Mouse (Mus musculus) kidney, embryonic 14.5 days (tissue): Measurements from ENCODE around the gene Usp35. TPM values are rescaled to one million over a fixed set of nuclear protein-coding genes. Genes with fewer than 3 reads are reported as not detected.

Experiments used
- ATAC-seq: fragments of 200-750 bp; cut with Nextera tagmentation; 2 replicates; pipeline ENCODE4 v1.8.0; 2017; ENCODE audit warnings: moderate number of reproducible peaks, mild to moderate bottlenecking, moderate TSS enrichment, moderate library complexity; ENCODE audit not compliant: low FRiP score, low TSS enrichment
- H3K27ac ChIP-seq: fragments of 300-500 bp; sonication (generic); 2 replicates; pipeline ENCODE4 v1.5.1; 2014; ENCODE audit warnings: low read depth, mild to moderate bottlenecking, low read length, moderate library complexity, mixed read lengths
- H3K27me3 ChIP-seq: fragments of 300-500 bp; sonication (generic); 2 replicates; pipeline ENCODE4 v1.6.1; 2014; ENCODE audit warnings: mild to moderate bottlenecking, low read length; ENCODE audit not compliant: control insufficient read depth, insufficient read depth
- H3K36me3 ChIP-seq: fragments of 300-500 bp; sonication (generic); 2 replicates; pipeline ENCODE4 v1.6.1; 2014; ENCODE audit warnings: low read length, mixed read lengths; ENCODE audit not compliant: control insufficient read depth, insufficient read depth
- H3K4me1 ChIP-seq: fragments of 300-500 bp; sonication (generic); 2 replicates; pipeline ENCODE4 v1.6.1; 2014; ENCODE audit warnings: low read length, mixed read lengths; ENCODE audit not compliant: control insufficient read depth, insufficient read depth
- H3K4me2 ChIP-seq: fragments of 300-500 bp; sonication (generic); replicated peaks from 2 replicates; pipeline ENCODE4 v1.6.1; 2014; ENCODE audit warnings: low read depth, mild to moderate bottlenecking, low read length
- H3K4me3 ChIP-seq: fragments of 300-500 bp; sonication (generic); 2 replicates; pipeline ENCODE4 v1.5.1; 2014; ENCODE audit warnings: mild to moderate bottlenecking, low read length
- H3K9ac ChIP-seq: fragments of 300-500 bp; sonication (generic); 2 replicates; pipeline ENCODE4 v1.6.1; 2014; ENCODE audit warnings: low read depth, mild to moderate bottlenecking, low read length, moderate library complexity
- H3K9me3 ChIP-seq: fragments of 300-500 bp; sonication (generic); 2 replicates; pipeline ENCODE4 v1.6.1; 2016; ENCODE audit warnings: low read length; ENCODE audit not compliant: control insufficient read depth
- WGBS: fragments of 180-500 bp; shearing (Covaris S2); extraction: QIAGEN DNeasy Blood & Tissue Kit; methylation state at CpG from one replicate; pipeline ENCODE4 v1.1.7; 2014; 5-methylcytosine and 5-hydroxymethylcytosine counted together
- polyA plus RNA-seq: library from polyadenylated mRNA; unstranded; fragments of >200 nt; fragmentation: Nextera tagmentation; extraction: Ambion mirVana; gene quantifications from 2 replicates; pipeline ENCODE4 v1.2.1, GENCODE M21; 2014

Gene Usp35
- polyA plus RNA-seq, 1 experiment from 2014 or later: 1.8 TPM

DNA sequence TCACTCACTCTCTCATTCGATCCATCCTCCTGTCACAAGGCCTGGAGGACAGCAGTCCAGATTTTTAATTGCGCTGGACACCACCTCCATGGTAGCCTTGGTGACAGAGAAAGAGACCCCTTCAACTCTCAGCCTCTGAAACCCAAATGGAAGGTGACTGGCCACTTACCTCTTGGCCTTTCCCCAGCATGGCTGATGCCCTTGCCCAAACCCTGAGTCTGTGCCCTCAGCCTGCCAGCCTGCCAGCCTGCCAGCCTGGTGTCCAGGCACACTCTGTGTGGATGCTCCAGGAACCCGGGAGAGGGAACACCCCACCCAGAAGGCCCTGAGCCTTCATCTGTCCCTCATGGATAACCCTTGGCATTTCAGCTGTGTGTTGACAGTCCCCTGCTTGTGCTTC is 2.1 kb downstream of the Usp35 start:
- Histone ChIP-seq H3K27ac (no peak overlapping the region), H3K36me3 (no peaks in the 10 kb centered on the region), H3K27me3 (peaks cover 26% of the 10 kb centered on the region), H3K9ac (no peak overlapping the region), H3K4me3 (no peak overlapping the region), H3K4me1 (peaks cover 14% of the 10 kb centered on the region), H3K9me3 (no peaks in the 10 kb centered on the region), H3K4me2 (no peak overlapping the region)
- WGBS: 81% methylated on average over 3 of the region's 3 CpGs
- no peak for ATAC-seq

DNA sequence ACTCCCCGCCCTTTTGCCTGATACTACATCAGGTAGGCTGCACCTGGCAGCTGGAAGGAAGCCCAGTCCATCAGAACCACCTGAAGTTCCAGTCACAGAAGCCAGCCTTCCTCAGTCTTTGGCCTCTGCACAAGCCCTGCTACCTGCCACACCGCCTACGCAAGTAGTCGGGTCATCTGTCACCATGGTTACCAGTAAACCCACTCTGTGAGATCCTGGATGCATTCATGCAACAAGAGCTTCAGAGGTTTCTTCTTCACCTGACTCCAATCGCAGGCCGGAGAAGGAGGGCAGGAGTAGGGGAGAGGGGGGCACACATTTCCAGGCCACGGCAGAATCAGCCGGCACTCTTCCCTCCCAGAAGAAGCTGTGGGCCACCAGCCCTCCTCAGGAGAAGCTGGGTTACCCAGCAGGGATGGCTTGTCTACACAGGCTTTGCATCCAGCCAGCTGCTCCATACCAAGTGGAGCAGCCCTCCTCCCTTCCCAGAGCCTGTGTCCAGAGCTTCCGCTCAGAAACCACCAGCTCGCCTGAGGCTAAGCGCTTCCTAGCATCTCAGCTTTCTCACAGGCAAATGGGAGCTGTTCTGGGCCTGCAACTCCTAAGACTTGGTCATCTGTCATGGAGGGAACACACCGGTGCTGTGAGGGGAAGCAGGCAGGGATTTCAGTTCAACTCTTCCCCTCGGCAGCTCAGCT is 2.8 kb downstream of the Usp35 start:
- no peak overlapping the region for H3K4me3 ChIP-seq
- H3K9me3 ChIP-seq: no peaks in the 10 kb centered on the region
- peaks cover 32% of the 10 kb centered on the region for H3K27me3 ChIP-seq
- H3K36me3 ChIP-seq: no peaks in the 10 kb centered on the region
- no peak overlapping the region for H3K27ac ChIP-seq
- H3K9ac ChIP-seq: no peak overlapping the region
- WGBS: 48% methylated on average over 13 of the region's 13 CpGs
- ATAC-seq: no peak
- H3K4me1 ChIP-seq: peaks cover 14% of the 10 kb centered on the region
- H3K4me2 ChIP-seq: no peak overlapping the region

- Histone ChIP-seq H3K9me3 (no peaks in the 10 kb centered on the region), H3K27ac (no peak overlapping the region), H3K4me3 (no peak overlapping the region), H3K4me2 (no peak overlapping the region), H3K27me3 (peaks cover 32% of the 10 kb centered on the region), H3K36me3 (no peaks in the 10 kb centered on the region), H3K4me1 (peaks cover 8% of the 10 kb centered on the region; the same call in 1 of the 2 replicates), H3K9ac (no peak overlapping the region)
- ATAC-seq: no peak
- WGBS: 91% methylated on average over 4 of the region's 4 CpGs
Measured at GRCm38 (mm10) chr7:97327376-97327775, 4.4 kb downstream of the Usp35 start.

- H3K9ac ChIP-seq: peak overlapping the region; percentile 40; the same call in 1 of the 2 replicates
- 12% methylated on average over 94 of the region's 96 CpGs for WGBS
Measured at GRCm38 (mm10) chr7:97325156-97325985, 6.4 kb downstream of the Usp35 start.

DNA sequence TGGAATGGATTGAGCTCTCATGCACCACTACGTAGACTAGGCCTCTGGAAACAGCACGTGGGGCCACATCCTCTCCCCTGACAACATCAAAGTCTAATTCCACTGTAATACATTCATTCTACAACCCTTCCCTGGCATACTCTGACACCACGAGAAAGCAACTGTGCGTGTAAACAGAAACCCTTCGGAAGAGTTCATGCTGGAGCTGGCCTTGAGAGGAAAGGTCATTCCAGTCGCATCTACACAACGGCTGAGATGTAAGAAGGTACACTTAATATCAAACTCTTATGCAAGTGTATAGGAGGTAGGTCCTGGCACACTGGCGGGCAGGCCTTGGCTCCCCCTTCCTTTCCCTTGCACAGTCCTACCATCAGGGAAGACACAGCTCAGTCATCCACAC is 7.5 kb downstream of the Usp35 start:
- H3K9ac ChIP-seq: no peak overlapping the region
- 0 out of 2 replicates have a peak, but pooled peaks cover 4% of the 10 kb centered on the region for H3K4me1 ChIP-seq
- H3K9me3 ChIP-seq: no peaks in the 10 kb centered on the region
- WGBS: 90% methylated on average over 8 of the region's 8 CpGs
- peaks cover 32% of the 10 kb centered on the region for H3K27me3 ChIP-seq
- ATAC-seq: no peak
- no peak overlapping the region for H3K27ac ChIP-seq
- no peak overlapping the region for H3K4me3 ChIP-seq
- H3K36me3 ChIP-seq: no peaks in the 10 kb centered on the region
- H3K4me2 ChIP-seq: no peak overlapping the region

More at GRCm38 (mm10) chr7:97325156-97325985, 6.4 kb downstream of the Usp35 start:
- peak overlapping the region; percentile 32 for H3K4me3 ChIP-seq
- H3K36me3 ChIP-seq: no peaks in the 10 kb centered on the region
- H3K27ac ChIP-seq: no peak overlapping the region
- no peaks in the 10 kb centered on the region for H3K9me3 ChIP-seq
- H3K27me3 ChIP-seq: peaks cover 32% of the 10 kb centered on the region
- ATAC-seq: peak; percentile 46; the same call in 1 of the 2 replicates
- H3K4me1 ChIP-seq: 0 out of 2 replicates have a peak, but pooled peaks cover 4% of the 10 kb centered on the region
- peak overlapping the region; percentile 46 for H3K4me2 ChIP-seq

DNA sequence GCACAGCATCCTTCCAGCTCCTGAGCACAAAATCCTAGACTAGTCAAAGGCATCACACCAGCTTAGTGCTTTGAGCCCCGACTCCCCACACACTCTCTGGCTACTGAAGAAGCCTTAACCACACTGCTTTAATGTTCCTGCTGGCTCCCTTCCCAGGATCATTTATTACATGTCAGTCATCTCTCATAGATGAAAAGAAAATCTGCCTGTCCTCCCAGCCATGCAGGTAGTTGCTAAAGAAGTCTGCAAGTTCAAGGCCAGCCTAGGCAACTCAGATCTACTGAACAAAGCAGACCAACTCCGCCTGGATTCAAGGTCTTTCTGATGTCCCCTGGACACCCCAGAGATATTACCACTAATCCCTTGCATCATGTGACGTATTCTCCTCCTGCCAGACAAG is 14.1 kb downstream of the Usp35 start:
- no peak for ATAC-seq
- 88% methylated on average over 3 of the region's 3 CpGs for WGBS

GRCm38 (mm10) chr7:97315656-97316055 is 16.2 kb downstream of the Usp35 start:
- ATAC-seq: no peak
- H3K36me3 ChIP-seq: peaks cover 10% of the 10 kb centered on the region; the same call in 1 of the 2 replicates
- 80% methylated on average over 6 of the region's 6 CpGs for WGBS

More for the DNA sequence above, 14.1 kb downstream of the Usp35 start:
- Histone ChIP-seq H3K9ac (no peak overlapping the region), H3K36me3 (no peaks in the 10 kb centered on the region), H3K4me3 (no peak overlapping the region), H3K27me3 (no peaks in the 10 kb centered on the region), H3K9me3 (no peaks in the 10 kb centered on the region), H3K4me2 (no peak overlapping the region), H3K27ac (no peak overlapping the region), H3K4me1 (no peaks in the 10 kb centered on the region)

DNA sequence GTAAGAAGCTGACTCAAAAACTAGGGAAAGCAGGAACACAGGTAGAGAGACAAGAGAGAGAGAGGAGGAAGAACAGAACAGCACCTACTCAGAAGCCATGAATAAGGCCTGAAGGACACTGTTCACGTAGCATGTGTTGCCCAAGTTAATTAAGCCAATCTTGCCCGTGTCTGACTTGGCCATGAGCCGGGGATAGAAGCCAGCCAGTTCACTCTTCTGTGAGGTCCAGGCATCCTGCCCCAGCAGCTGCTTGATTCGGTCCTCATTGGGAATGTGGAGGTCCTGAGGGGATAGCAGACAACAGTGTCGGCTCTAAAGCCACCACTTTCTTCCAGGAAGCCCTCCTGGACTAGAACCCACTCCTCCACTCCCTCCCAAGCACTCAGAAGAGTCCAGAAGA is 17.2 kb downstream of the Usp35 start:
- no peak overlapping the region for H3K4me3 ChIP-seq
- H3K27ac ChIP-seq: no peak overlapping the region
- WGBS: 95% methylated on average over 5 of the region's 5 CpGs
- no peak overlapping the region for H3K4me2 ChIP-seq
- ATAC-seq: no peak
- H3K9me3 ChIP-seq: no peaks in the 10 kb centered on the region
- H3K27me3 ChIP-seq: no peaks in the 10 kb centered on the region
- no peaks in the 10 kb centered on the region for H3K4me1 ChIP-seq
- H3K36me3 ChIP-seq: peaks cover 19% of the 10 kb centered on the region; the same call in 1 of the 2 replicates
- H3K9ac ChIP-seq: no peak overlapping the region

More at GRCm38 (mm10) chr7:97315656-97316055, 16.2 kb downstream of the Usp35 start:
- H3K9me3 ChIP-seq: no peaks in the 10 kb centered on the region
- H3K27me3 ChIP-seq: no peaks in the 10 kb centered on the region
- no peak overlapping the region for H3K4me2 ChIP-seq
- no peaks in the 10 kb centered on the region for H3K4me1 ChIP-seq
- no peak overlapping the region for H3K9ac ChIP-seq
- H3K4me3 ChIP-seq: no peak overlapping the region
- H3K27ac ChIP-seq: no peak overlapping the region
